Mouse (Mus musculus): ENCODE results near the gene Plce1. TPM values are rescaled to one million over a fixed set of nuclear protein-coding genes. Genes with fewer than 3 reads are reported as not detected.

Plce1 gene
- polyA plus RNA-seq, 1 experiment from 2014 or later = 9.2 TPM

- 84% methylated on average over 5 of the region's 5 CpGs for WGBS
- 0 out of 2 replicates have a peak, but pooled peaks cover 4% of the 10 kb centered on the region for H3K4me1 ChIP-seq (ENCODE audit: control insufficient read depth, insufficient read depth, low read length)
- H3K4me2 ChIP-seq (replicated peaks; ENCODE audit: low read depth, low read length) = no peak overlapping the region
- no peak overlapping the region for H3K4me3 ChIP-seq (ENCODE audit: low read depth, low read length)
- H3K36me3 ChIP-seq (ENCODE audit: control insufficient read depth, insufficient read depth, low read length) = no peaks in the 10 kb centered on the region
- H3K9ac ChIP-seq (replicated peaks; ENCODE audit: low read depth, low read length) = no peak overlapping the region
- H3K9me3 ChIP-seq (ENCODE audit: control insufficient read depth, low read depth, low read length) = no peaks in the 10 kb centered on the region
- no peak for ATAC-seq (ENCODE audit: insufficient number of reproducible peaks, insufficient read depth, low FRiP score, low read depth)
- H3K27me3 ChIP-seq (ENCODE audit: control insufficient read depth, insufficient read depth, low read length) = no peaks in the 10 kb centered on the region
- H3K27ac ChIP-seq (ENCODE audit: low read length) = no peak overlapping the region
Measured at GRCm38 (mm10) chr19:38678655-38679054, 197.7 kb downstream of the Plce1 start.

GRCm38 (mm10) chr19:38679520-38679919, 198.6 kb downstream of the Plce1 start:
- H3K9me3 ChIP-seq (ENCODE audit: control insufficient read depth, low read depth, low read length) = no peaks in the 10 kb centered on the region
- no peak overlapping the region for H3K4me3 ChIP-seq (ENCODE audit: low read depth, low read length)
- no peaks in the 10 kb centered on the region for H3K27me3 ChIP-seq (ENCODE audit: control insufficient read depth, insufficient read depth, low read length)
- no peaks in the 10 kb centered on the region for H3K36me3 ChIP-seq (ENCODE audit: control insufficient read depth, insufficient read depth, low read length)
- 0 out of 2 replicates have a peak, but pooled peaks cover 4% of the 10 kb centered on the region for H3K4me1 ChIP-seq (ENCODE audit: control insufficient read depth, insufficient read depth, low read length)
- H3K27ac ChIP-seq (ENCODE audit: low read length) = no peak overlapping the region
- no peak for ATAC-seq (ENCODE audit: insufficient number of reproducible peaks, insufficient read depth, low FRiP score, low read depth)
- no peak overlapping the region for H3K4me2 ChIP-seq (replicated peaks; ENCODE audit: low read depth, low read length)
- H3K9ac ChIP-seq (replicated peaks; ENCODE audit: low read depth, low read length) = no peak overlapping the region
- WGBS = 93% methylated on average over 4 of the region's 4 CpGs

- Histone ChIP-seq H3K4me1 (ENCODE audit: control insufficient read depth, insufficient read depth, low read length) (0 out of 2 replicates have a peak, but pooled peaks cover 4% of the 10 kb centered on the region), H3K4me2 (replicated peaks; ENCODE audit: low read depth, low read length) (no peak overlapping the region), H3K9ac (replicated peaks; ENCODE audit: low read depth, low read length) (no peak overlapping the region), H3K36me3 (ENCODE audit: control insufficient read depth, insufficient read depth, low read length) (no peaks in the 10 kb centered on the region), H3K9me3 (ENCODE audit: control insufficient read depth, low read depth, low read length) (no peaks in the 10 kb centered on the region), H3K27ac (ENCODE audit: low read length) (no peak overlapping the region), H3K4me3 (ENCODE audit: low read depth, low read length) (no peak overlapping the region), H3K27me3 (ENCODE audit: control insufficient read depth, insufficient read depth, low read length) (no peaks in the 10 kb centered on the region)
- WGBS = 61% methylated on average over 5 of the region's 5 CpGs
- no peak for ATAC-seq (ENCODE audit: insufficient number of reproducible peaks, insufficient read depth, low FRiP score, low read depth)
Measured at GRCm38 (mm10) chr19:38687326-38687725, 206.4 kb downstream of the Plce1 start.

- Histone ChIP-seq H3K4me1 (ENCODE audit: control insufficient read depth, insufficient read depth, low read length) (no peaks in the 10 kb centered on the region), H3K4me2 (replicated peaks; ENCODE audit: low read depth, low read length) (no peak overlapping the region), H3K9me3 (ENCODE audit: control insufficient read depth, low read depth, low read length) (no peaks in the 10 kb centered on the region), H3K36me3 (ENCODE audit: control insufficient read depth, insufficient read depth, low read length) (no peaks in the 10 kb centered on the region), H3K27me3 (ENCODE audit: control insufficient read depth, insufficient read depth, low read length) (no peaks in the 10 kb centered on the region), H3K27ac (ENCODE audit: low read length) (no peak overlapping the region), H3K4me3 (ENCODE audit: low read depth, low read length) (no peak overlapping the region), H3K9ac (replicated peaks; ENCODE audit: low read depth, low read length) (no peak overlapping the region)
- 89% methylated on average over 4 of the region's 4 CpGs for WGBS
- no peak for ATAC-seq (ENCODE audit: insufficient number of reproducible peaks, insufficient read depth, low FRiP score, low read depth)
Measured at GRCm38 (mm10) chr19:38688741-38689507, 208.0 kb downstream of the Plce1 start.

DNA sequence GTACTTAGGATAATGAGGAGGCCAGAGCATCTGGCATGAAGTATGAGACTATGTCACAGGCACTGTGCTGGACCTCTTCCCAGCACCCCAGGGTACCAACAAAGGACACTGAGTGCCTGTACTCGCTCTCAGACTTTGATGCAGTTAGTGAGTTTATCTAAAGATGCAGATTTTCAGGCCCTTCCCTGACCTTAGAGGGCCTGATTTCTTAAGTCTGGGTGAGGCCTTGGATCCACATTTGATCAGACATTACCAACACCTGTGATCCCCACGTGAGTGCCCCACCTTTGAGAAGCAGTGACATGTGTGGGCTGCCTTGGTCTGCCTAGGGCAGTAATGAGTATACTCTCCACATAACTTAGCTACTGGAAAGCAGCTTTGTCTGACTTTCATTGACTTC, 209.4 kb downstream of the Plce1 start:
- no peaks in the 10 kb centered on the region for H3K27me3 ChIP-seq (ENCODE audit: control insufficient read depth, insufficient read depth, low read length)
- no peaks in the 10 kb centered on the region for H3K4me1 ChIP-seq (ENCODE audit: control insufficient read depth, insufficient read depth, low read length)
- H3K4me3 ChIP-seq (ENCODE audit: low read depth, low read length) = no peak overlapping the region
- no peaks in the 10 kb centered on the region for H3K36me3 ChIP-seq (ENCODE audit: control insufficient read depth, insufficient read depth, low read length)
- no peaks in the 10 kb centered on the region for H3K9me3 ChIP-seq (ENCODE audit: control insufficient read depth, low read depth, low read length)
- H3K9ac ChIP-seq (replicated peaks; ENCODE audit: low read depth, low read length) = no peak overlapping the region
- WGBS = 78% methylated on average over 2 of the region's 2 CpGs
- H3K27ac ChIP-seq (ENCODE audit: low read length) = no peak overlapping the region
- ATAC-seq (ENCODE audit: insufficient number of reproducible peaks, insufficient read depth, low FRiP score, low read depth) = no peak
- H3K4me2 ChIP-seq (replicated peaks; ENCODE audit: low read depth, low read length) = no peak overlapping the region

DNA sequence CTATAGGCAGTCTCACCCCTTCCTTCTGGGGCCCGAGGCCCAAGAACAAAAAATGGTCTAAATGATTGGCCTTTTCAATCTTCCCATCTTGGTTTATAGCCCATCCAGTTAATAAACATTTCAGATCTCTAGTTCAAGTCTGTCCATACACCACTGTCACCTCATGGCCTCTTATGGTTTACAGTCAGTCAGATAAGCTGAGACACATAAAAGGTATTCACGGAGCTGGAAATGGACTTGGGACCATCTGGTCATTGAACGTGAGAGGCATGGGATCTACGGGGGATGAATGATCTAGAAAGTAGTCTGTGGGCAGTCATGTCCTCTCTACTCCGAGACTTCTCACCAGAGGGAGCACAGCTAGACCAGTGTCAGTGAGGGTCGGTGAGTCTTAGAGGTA, 210.6 kb downstream of the Plce1 start:
- H3K9me3 ChIP-seq (ENCODE audit: control insufficient read depth, low read depth, low read length) = no peaks in the 10 kb centered on the region
- no peak overlapping the region for H3K27ac ChIP-seq (ENCODE audit: low read length)
- no peaks in the 10 kb centered on the region for H3K27me3 ChIP-seq (ENCODE audit: control insufficient read depth, insufficient read depth, low read length)
- no peak overlapping the region for H3K4me3 ChIP-seq (ENCODE audit: low read depth, low read length)
- H3K4me1 ChIP-seq (ENCODE audit: control insufficient read depth, insufficient read depth, low read length) = no peaks in the 10 kb centered on the region
- 89% methylated on average over 6 of the region's 6 CpGs for WGBS
- H3K9ac ChIP-seq (replicated peaks; ENCODE audit: low read depth, low read length) = no peak overlapping the region
- no peaks in the 10 kb centered on the region for H3K36me3 ChIP-seq (ENCODE audit: control insufficient read depth, insufficient read depth, low read length)
- no peak for ATAC-seq (ENCODE audit: insufficient number of reproducible peaks, insufficient read depth, low FRiP score, low read depth)
- H3K4me2 ChIP-seq (replicated peaks; ENCODE audit: low read depth, low read length) = no peak overlapping the region

DNA sequence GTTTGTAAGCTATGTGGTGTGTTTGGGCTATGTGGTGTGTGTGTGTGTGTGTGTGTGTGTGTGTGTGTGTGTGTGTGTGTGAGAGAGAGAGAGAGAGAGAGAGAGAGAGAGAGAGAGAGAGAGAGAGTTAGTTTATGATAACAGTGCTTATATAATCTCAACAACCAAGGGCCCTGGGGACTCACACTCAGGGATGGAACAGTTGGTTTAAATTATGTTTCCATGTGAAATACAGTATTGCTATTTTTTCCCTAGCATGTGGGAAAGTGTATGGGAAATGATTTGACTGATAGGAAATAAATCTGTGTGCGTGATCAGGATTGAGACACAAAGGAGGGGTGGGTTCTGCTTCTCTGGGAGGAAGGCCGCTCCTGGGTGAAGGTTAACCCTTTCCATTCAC, 212.4 kb downstream of the Plce1 start:
- no peak overlapping the region for H3K9ac ChIP-seq (replicated peaks; ENCODE audit: low read depth, low read length)
- no peaks in the 10 kb centered on the region for H3K9me3 ChIP-seq (ENCODE audit: control insufficient read depth, low read depth, low read length)
- WGBS = 39% methylated on average over 2 of the region's 2 CpGs
- H3K27ac ChIP-seq (ENCODE audit: low read length) = no peak overlapping the region
- no peak overlapping the region for H3K4me3 ChIP-seq (ENCODE audit: low read depth, low read length)
- no peaks in the 10 kb centered on the region for H3K36me3 ChIP-seq (ENCODE audit: control insufficient read depth, insufficient read depth, low read length)
- no peaks in the 10 kb centered on the region for H3K27me3 ChIP-seq (ENCODE audit: control insufficient read depth, insufficient read depth, low read length)
- no peak for ATAC-seq (ENCODE audit: insufficient number of reproducible peaks, insufficient read depth, low FRiP score, low read depth)
- H3K4me2 ChIP-seq (replicated peaks; ENCODE audit: low read depth, low read length) = no peak overlapping the region
- no peaks in the 10 kb centered on the region for H3K4me1 ChIP-seq (ENCODE audit: control insufficient read depth, insufficient read depth, low read length)

DNA sequence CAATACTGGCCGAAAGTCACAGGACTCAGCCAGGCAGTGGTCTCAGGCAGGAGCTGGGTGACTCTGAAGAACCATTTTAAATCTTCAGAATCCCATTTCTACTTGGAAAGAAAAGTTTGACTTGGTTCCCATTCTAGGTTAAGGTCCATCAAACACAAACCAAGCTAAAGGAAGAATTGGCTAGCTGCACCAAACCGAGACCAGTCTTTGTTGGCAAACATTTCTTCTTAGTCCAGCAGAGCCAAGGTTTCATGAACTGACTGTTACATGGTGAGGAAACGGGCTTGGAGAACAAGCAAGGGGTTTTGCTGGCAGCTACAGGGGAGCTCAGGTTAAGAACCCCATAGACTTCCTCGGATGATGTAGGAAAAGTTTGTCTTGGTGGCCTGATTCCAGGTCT, 212.9 kb downstream of the Plce1 start:
- H3K27ac ChIP-seq (ENCODE audit: low read length) = no peak overlapping the region
- H3K36me3 ChIP-seq (ENCODE audit: control insufficient read depth, insufficient read depth, low read length) = no peaks in the 10 kb centered on the region
- no peak for ATAC-seq (ENCODE audit: insufficient number of reproducible peaks, insufficient read depth, low FRiP score, low read depth)
- H3K4me1 ChIP-seq (ENCODE audit: control insufficient read depth, insufficient read depth, low read length) = no peaks in the 10 kb centered on the region
- H3K9me3 ChIP-seq (ENCODE audit: control insufficient read depth, low read depth, low read length) = no peaks in the 10 kb centered on the region
- no peak overlapping the region for H3K9ac ChIP-seq (replicated peaks; ENCODE audit: low read depth, low read length)
- WGBS = 87% methylated on average over 4 of the region's 4 CpGs
- no peaks in the 10 kb centered on the region for H3K27me3 ChIP-seq (ENCODE audit: control insufficient read depth, insufficient read depth, low read length)
- no peak overlapping the region for H3K4me3 ChIP-seq (ENCODE audit: low read depth, low read length)
- no peak overlapping the region for H3K4me2 ChIP-seq (replicated peaks; ENCODE audit: low read depth, low read length)

GRCm38 (mm10) chr19:38701776-38702175, 220.9 kb downstream of the Plce1 start:
- no peaks in the 10 kb centered on the region for H3K36me3 ChIP-seq (ENCODE audit: control insufficient read depth, insufficient read depth, low read length)
- no peaks in the 10 kb centered on the region for H3K27me3 ChIP-seq (ENCODE audit: control insufficient read depth, insufficient read depth, low read length)
- no peaks in the 10 kb centered on the region for H3K4me1 ChIP-seq (ENCODE audit: control insufficient read depth, insufficient read depth, low read length)
- H3K9ac ChIP-seq (replicated peaks; ENCODE audit: low read depth, low read length) = no peak overlapping the region
- H3K9me3 ChIP-seq (ENCODE audit: control insufficient read depth, low read depth, low read length) = no peaks in the 10 kb centered on the region
- H3K27ac ChIP-seq (ENCODE audit: low read length) = no peak overlapping the region
- no peak overlapping the region for H3K4me2 ChIP-seq (replicated peaks; ENCODE audit: low read depth, low read length)
- no peak overlapping the region for H3K4me3 ChIP-seq (ENCODE audit: low read depth, low read length)
- ATAC-seq (ENCODE audit: insufficient number of reproducible peaks, insufficient read depth, low FRiP score, low read depth) = no peak
- 91% methylated on average over 8 of the region's 8 CpGs for WGBS

Measured in stomach, embryonic 14.5 days (tissue).